Mouse (Mus musculus) olfactory bulb, adult 2 months (tissue): ENCODE data around the gene Accsl.

Experiments
- CTCF ChIP-seq: fragments of 200-500 bp; IDR thresholded peaks from 2 replicates; pipeline ENCODE4 v1.5.1; 2012; ENCODE audit warnings: low read depth, mild to moderate bottlenecking, low read length, moderate library complexity; ENCODE audit not compliant: insufficient read depth
- POLR2A ChIP-seq: fragments of 200-500 bp; IDR thresholded peaks from 2 replicates; pipeline ENCODE4 v1.6.1; 2012; ENCODE audit warnings: mild to moderate bottlenecking, low read depth, low read length, moderate library complexity; ENCODE audit not compliant: insufficient read depth

DNA sequence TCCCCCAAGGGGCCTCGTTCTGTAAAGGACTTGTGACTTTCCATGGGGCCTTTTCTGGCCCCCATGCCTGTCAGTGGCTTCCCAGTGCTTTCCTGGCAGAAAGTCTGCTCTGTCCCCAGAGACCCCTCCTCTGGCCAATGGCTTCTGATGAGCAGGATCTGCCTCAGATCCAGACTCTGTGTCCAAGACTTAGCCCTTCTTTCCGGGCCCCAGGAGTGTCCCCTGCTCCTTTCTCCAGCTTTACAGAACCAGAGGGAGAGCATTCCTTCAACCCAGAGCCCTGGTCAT is 5.2 kb upstream of the Accsl start:
- TF ChIP-seq CTCF (no peak), POLR2A (no peak)
